Mouse (Mus musculus) layer of hippocampus, adult 18-20 months (tissue): ENCODE measurements at regions not wholly inside any gene's neighbourhood (a gene's known extent, or its start where the extent isn't known, plus 50 kb on each side); places are given as distances from the start of the nearest gene placed in this dataset.
A peak's percentile ranks its signal among the peaks of the same experiment; 100 is the strongest.

Experiments
- DNase-seq, 2 experiments: peaks; one replicate each; pipeline ENCODE4 v3.0.0; 2022; ENCODE audit warnings: low spot score in 2 of 2

DNA sequence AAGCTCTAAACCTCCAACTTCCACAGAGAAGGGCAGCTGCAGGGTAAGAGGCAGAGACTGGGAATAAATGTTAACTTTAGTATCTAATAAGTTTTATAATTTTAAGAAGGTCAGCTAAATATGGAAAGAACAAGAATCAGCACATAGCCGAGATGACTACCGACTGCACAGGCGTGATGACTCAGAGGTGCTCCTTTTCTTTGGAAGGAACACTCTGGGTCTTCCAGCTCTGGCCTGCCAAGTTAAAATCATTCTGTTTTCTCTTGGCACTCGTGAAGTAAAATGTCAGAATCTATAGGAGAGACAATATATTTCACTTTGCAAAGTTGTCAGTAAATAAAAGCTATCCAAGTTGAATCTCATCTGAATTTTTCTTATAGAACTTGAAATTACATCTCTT lies 96.2 kb upstream of the Magi2 start:
- no peak for DNase-seq

DNA sequence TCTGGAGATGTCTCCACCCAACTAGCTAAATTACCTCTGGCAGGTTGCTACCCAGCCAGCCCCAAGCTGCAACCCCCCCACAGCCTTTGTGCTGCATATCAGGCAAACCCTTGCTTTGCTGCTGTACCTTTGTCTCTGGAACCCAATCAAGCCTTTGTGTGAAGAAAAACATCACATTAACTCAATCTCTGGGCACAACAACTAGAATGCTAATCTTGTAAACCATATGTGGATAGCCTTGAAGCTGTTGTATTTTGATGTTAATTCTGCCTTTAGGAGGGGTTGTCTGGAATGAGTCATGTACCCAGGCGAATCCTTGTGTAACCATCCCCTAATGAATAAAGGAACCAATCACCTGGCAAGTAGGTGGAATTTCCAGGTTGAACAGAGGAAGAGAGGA lies 72.3 kb upstream of the Magi2 start:
- no peak for DNase-seq

DNA sequence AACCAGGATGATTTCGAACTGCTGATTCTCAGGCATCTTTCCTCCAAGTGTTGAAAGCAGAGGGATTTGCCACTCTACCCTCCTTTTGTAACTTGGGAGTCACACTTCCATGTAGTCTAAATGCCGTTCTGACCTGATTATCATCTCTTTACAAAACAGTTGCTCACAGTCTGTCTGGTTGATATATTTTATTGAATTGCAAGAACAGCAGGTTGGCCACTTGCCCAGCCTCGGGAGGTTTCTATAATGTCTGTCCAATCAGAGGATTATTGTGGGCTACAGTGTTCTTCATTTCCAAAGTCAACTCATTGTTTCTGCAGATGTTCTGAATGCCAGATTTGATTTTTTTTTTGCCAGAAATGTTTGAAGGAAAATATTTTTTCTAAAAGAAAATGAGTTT lies 68.6 kb upstream of the Magi2 start:
- peak; percentile 11 to 72 for DNase-seq

DNA sequence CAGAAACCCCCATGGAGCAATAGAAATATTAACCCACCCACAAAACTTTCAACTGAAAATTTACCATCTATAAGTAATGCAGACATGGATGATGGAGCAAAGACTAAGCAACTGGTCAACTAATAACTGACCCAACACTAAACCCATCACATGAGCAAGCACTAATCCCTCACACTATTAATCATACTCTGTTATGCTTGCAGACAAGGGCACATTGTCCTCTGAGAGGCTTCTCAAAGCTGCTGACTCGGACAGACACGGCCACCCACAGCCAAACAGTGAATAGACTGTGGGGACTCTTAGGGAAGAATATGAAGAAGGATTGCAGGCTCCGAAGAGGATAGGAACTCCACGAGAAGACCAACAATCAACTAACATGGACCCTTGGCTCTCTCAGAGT lies 66.6 kb upstream of the Magi2 start:
- DNase-seq = no peak
